Comparison of ENCODE assay signal across 8 mouse cellular contexts in the genomic region with DNA sequence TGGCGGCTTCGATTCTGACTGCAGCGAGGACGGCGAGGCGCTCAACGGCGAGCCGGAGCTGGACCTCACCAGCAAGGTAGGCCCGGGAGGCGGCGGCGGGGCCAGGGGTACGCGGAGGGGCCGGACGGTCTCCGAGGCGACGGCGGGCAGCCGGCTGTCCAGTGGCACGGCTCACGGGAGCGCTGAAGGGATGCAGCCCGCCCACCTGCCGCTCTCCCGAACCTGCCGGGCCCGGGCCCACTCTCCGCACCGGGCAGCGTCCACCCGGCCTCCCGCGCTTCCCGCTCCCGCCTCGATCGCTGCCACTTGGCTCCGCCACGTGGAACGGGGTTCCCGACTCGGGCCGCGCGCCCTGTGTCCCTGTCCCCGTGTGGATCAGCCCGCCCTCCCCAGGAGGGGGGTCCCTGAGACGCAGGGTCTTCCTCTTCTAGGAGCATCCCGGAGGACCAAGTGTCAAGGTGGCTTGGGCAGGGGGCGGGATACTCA. TPM values are rescaled to one million over a fixed set of nuclear protein-coding genes. Genes with fewer than 3 reads are reported as not detected.
DNase-seq lines count a peak whose midpoint lies in the region; ATAC-seq lines count a peak whose summit lies in the region.

No protein-coding gene starts in this region.

- peak overlapping the region; percentile 78 for H3K4me3 ChIP-seq in heart, embryonic 11.5 days (ENCODE audit: low read depth, low read length)
- H3K4me3 ChIP-seq in limb, embryonic 15.5 days: peak overlapping the region; percentile 97
- H3K4me3 ChIP-seq in neural tube, embryonic 12.5 days: peak overlapping the region; percentile 91

- peak overlapping the region; percentile 71 for H3K4me2 ChIP-seq in heart, embryonic 11.5 days
- H3K4me2 ChIP-seq in limb, embryonic 15.5 days: peak overlapping the region; percentile 93
- H3K4me2 ChIP-seq in neural tube, embryonic 12.5 days (replicated peaks): peak overlapping the region; percentile 82

- peak; percentile 2; the same call in 1 of the 2 replicates for ATAC-seq in cerebellum, adult (ENCODE audit: insufficient number of reproducible peaks, low FRiP score, low TSS enrichment)
- ATAC-seq in heart, embryonic 11.5 days (replicated peaks; ENCODE audit: insufficient number of reproducible peaks, low FRiP score, low TSS enrichment): no peak
- no peak for ATAC-seq in limb, embryonic 15.5 days (ENCODE audit: insufficient number of reproducible peaks, low FRiP score, low TSS enrichment, low read depth)
- ATAC-seq in neural tube, embryonic 12.5 days (ENCODE audit: low FRiP score, low read depth): no peak

- DNase-seq in cerebellum, postnatal 36 days: no peak
- peak; percentile 49 to 52 for DNase-seq in thymus, adult 18-20 months
- DNase-seq in thymus, postnatal 4 days: no peak
- no peak for DNase-seq in Muller cell, postnatal 12 days (ENCODE audit: inconsistent ontology term)

- 0 out of 2 replicates have a peak, but pooled peaks cover under 1% of the 10 kb centered on the region for H3K36me3 ChIP-seq in heart, embryonic 11.5 days (ENCODE audit: control insufficient read depth, insufficient read depth, low read length)
- H3K36me3 ChIP-seq in limb, embryonic 15.5 days: peaks cover 17% of the 10 kb centered on the region
- 0 out of 2 replicates have a peak, but pooled peaks cover 7% of the 10 kb centered on the region for H3K36me3 ChIP-seq in neural tube, embryonic 12.5 days

- under 1% methylated on average over 40 of the region's 53 CpGs for WGBS in heart, embryonic 11.5 days (ENCODE audit: insufficient replicate concordance)
- WGBS in limb, embryonic 15.5 days: under 1% methylated on average over 35 of the region's 53 CpGs
- WGBS in neural tube, embryonic 12.5 days: under 1% methylated on average over 51 of the region's 53 CpGs

- no peaks in the 10 kb centered on the region for H3K9me3 ChIP-seq in heart, embryonic 11.5 days (replicated peaks; ENCODE audit: control insufficient read depth, low read length)
- H3K9me3 ChIP-seq in limb, embryonic 15.5 days: no peaks in the 10 kb centered on the region
- H3K9me3 ChIP-seq in neural tube, embryonic 12.5 days: no peaks in the 10 kb centered on the region

- peak overlapping the region; percentile 81 for H3K9ac ChIP-seq in heart, embryonic 11.5 days (ENCODE audit: low read depth, low read length)
- peak overlapping the region; percentile 83 for H3K9ac ChIP-seq in limb, embryonic 15.5 days
- H3K9ac ChIP-seq in neural tube, embryonic 12.5 days: peak overlapping the region; percentile 95

- peaks cover 26% of the 10 kb centered on the region for H3K4me1 ChIP-seq in heart, embryonic 11.5 days (ENCODE audit: control insufficient read depth, insufficient read depth, low read length)
- peaks cover 39% of the 10 kb centered on the region for H3K4me1 ChIP-seq in limb, embryonic 15.5 days
- H3K4me1 ChIP-seq in neural tube, embryonic 12.5 days: peaks cover 43% of the 10 kb centered on the region

- peak overlapping the region; percentile 70 for H3K27ac ChIP-seq in heart, embryonic 11.5 days (ENCODE audit: low read depth, low read length)
- H3K27ac ChIP-seq in limb, embryonic 15.5 days: peak overlapping the region; percentile 87
- peak overlapping the region; percentile 80; the same call in 1 of the 2 replicates for H3K27ac ChIP-seq in neural tube, embryonic 12.5 days

- no peaks in the 10 kb centered on the region for H3K27me3 ChIP-seq in heart, embryonic 11.5 days (ENCODE audit: control insufficient read depth, insufficient read depth, low read length)
- H3K27me3 ChIP-seq in limb, embryonic 15.5 days: no peaks in the 10 kb centered on the region
- H3K27me3 ChIP-seq in neural tube, embryonic 12.5 days (replicated peaks): no peaks in the 10 kb centered on the region

RNA-seq across cellular contexts. Expression of a gene that starts 0.4 kb away (rescaled TPM):
- polyA plus RNA-seq in heart, embryonic 11.5 days (2014; fragmentation: Nextera tagmentation; extraction: Ambion mirVana): 22.7 and 26.3 TPM in 2 replicates
- polyA plus RNA-seq in limb, embryonic 15.5 days (2015; fragmentation: Nextera tagmentation; extraction: Ambion mirVana): 35.0 and 36.0 TPM in 2 replicates
- 41.6 and 42.5 TPM in 2 replicates for polyA plus RNA-seq in neural tube, embryonic 12.5 days (2016; fragmentation: Nextera tagmentation; extraction: Ambion mirVana)

RNA-seq across cellular contexts. Expression of a gene that starts 3.3 kb away (rescaled TPM):
- polyA plus RNA-seq in heart, embryonic 11.5 days (2014; fragmentation: Nextera tagmentation; extraction: Ambion mirVana): 10.9 and 15.3 TPM in 2 replicates
- polyA plus RNA-seq in limb, embryonic 15.5 days (2015; fragmentation: Nextera tagmentation; extraction: Ambion mirVana): 20.2 and 27.8 TPM in 2 replicates
- polyA plus RNA-seq in neural tube, embryonic 12.5 days (2016; fragmentation: Nextera tagmentation; extraction: Ambion mirVana): 26.7 and 26.9 TPM in 2 replicates

RNA-seq across cellular contexts. Expression of a gene that starts 20.4 kb away (rescaled TPM):
- polyA plus RNA-seq in heart, embryonic 11.5 days (2014; fragmentation: Nextera tagmentation; extraction: Ambion mirVana): 260 and 273 TPM in 2 replicates
- polyA plus RNA-seq in limb, embryonic 15.5 days (2015; fragmentation: Nextera tagmentation; extraction: Ambion mirVana): 216 and 223 TPM in 2 replicates
- 261 and 264 TPM in 2 replicates for polyA plus RNA-seq in neural tube, embryonic 12.5 days (2016; fragmentation: Nextera tagmentation; extraction: Ambion mirVana)

RNA-seq across cellular contexts. Expression of a gene that starts 32.1 kb away (rescaled TPM):
- 38.2 and 45.4 TPM in 2 replicates for polyA plus RNA-seq in heart, embryonic 11.5 days (2014; fragmentation: Nextera tagmentation; extraction: Ambion mirVana)
- 49.3 and 52.6 TPM in 2 replicates for polyA plus RNA-seq in limb, embryonic 15.5 days (2015; fragmentation: Nextera tagmentation; extraction: Ambion mirVana)
- polyA plus RNA-seq in neural tube, embryonic 12.5 days (2016; fragmentation: Nextera tagmentation; extraction: Ambion mirVana): 72.0 and 74.2 TPM in 2 replicates

RNA-seq across cellular contexts. Expression of a gene that starts 32.3 kb away (rescaled TPM):
- polyA plus RNA-seq in heart, embryonic 11.5 days (2014; fragmentation: Nextera tagmentation; extraction: Ambion mirVana): 0.87 and 1.7 TPM in 2 replicates
- polyA plus RNA-seq in limb, embryonic 15.5 days (2015; fragmentation: Nextera tagmentation; extraction: Ambion mirVana): 0.82 and 0.88 TPM in 2 replicates
- 4.3 and 6.0 TPM in 2 replicates for polyA plus RNA-seq in neural tube, embryonic 12.5 days (2016; fragmentation: Nextera tagmentation; extraction: Ambion mirVana)

Comparison
In these comparisons a context has a peak if more than half of its experiments do, and no peak if none do; other contexts are left out.
1. DNase-seq: peak in thymus, adult 18-20 months (2 of 2); none in cerebellum, postnatal 36 days (0 of 2), thymus, postnatal 4 days (single experiment) and Muller cell, postnatal 12 days (single experiment).
2. Peak in every context shown above with its lines, with median percentiles within 50 percentile points of each other: H3K27ac ChIP-seq, H3K4me2 ChIP-seq, H3K4me3 ChIP-seq and H3K9ac ChIP-seq.